Mouse (Mus musculus) frontal cortex, postnatal 25 days (tissue): ENCODE measurements at regions not wholly inside any gene's neighbourhood (a gene's known extent, or its start where the extent isn't known, plus 50 kb on each side); places are given as distances from the start of the nearest gene placed in this dataset.
A peak's percentile ranks its signal among the peaks of the same experiment; 100 is the strongest.

ENCODE experiments used
- DNase-seq, 2 experiments: peaks; one replicate each; pipeline ENCODE4 v3.0.0; 2022; ENCODE audit warnings: low spot score in 2 of 2

- no peak for DNase-seq
Measured at GRCm38 (mm10) chr8:17782650-17783049, 1195.4 kb downstream of the Defb40 start.

DNA sequence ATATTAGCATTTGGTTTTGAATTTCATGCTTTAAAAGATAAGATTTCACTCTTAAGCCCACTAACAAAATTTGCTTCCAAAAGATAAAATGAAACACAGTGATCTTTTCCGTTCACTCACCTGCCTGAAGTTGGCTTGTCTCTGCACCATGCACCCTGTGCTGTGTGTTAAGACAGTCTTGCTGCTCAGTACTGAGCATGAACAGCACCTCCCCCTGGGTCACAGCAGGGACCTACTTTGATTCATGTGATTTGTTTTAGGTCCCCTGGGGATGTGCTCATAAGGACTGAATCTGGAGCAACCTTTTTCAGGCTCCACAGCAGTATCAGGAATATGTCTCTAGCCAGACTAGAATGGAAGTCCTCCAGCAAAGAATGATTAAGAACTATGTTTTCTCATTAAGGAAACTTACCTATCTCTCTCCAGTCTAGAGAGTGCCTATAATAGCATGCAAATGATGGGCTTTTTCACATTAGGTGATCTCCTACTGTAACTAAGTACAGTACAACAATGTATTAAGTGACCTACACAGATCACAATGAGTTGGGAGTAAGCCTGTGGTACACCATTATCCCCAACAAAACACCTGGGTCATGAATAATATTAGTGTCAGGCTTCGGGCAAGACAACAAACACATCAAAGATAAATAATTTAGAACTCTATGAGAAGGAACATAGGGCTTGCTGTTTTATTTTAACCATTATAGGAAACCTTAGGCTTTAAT lies 1196.3 kb downstream of the Defb40 start:
- no peak for DNase-seq

- DNase-seq: no peak
Measured at GRCm38 (mm10) chr8:17775411-17775810, 1202.6 kb downstream of the Defb40 start.

- DNase-seq: no peak
Measured at GRCm38 (mm10) chr8:17773311-17773710, 1204.7 kb downstream of the Defb40 start.

DNA sequence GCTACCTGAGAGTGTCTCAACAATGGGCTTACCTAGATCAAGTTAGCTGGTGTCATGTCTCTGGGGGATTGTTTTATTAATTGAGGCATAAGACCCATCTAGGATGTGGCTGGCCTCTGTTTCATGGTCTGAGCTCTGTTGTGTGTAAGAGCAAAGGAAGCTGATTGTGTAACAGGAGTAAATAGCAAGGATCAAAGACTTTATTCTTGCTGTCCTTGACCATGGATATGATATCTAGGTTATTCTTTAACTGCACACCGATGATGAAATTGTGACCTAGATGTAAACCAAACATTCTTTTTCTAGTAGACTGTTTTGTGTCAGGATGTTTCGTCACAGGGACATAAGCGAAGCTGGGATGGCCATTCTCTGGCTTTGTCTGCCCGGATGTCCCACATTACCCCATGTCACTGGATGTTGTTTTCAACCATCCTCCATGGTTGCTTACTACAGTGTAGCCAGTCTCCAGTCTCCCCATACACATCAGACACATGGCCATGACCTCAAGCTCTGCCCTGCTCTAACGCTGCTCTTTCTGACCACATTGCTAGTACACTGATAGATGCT lies 1210.5 kb downstream of the Defb40 start:
- DNase-seq: no peak

- no peak for DNase-seq
Measured at GRCm38 (mm10) chr8:17724672-17725071, 1253.4 kb downstream of the Defb40 start.

- DNase-seq: no peak
Measured at GRCm38 (mm10) chr8:17709162-17709561, 1268.9 kb downstream of the Defb40 start.

DNA sequence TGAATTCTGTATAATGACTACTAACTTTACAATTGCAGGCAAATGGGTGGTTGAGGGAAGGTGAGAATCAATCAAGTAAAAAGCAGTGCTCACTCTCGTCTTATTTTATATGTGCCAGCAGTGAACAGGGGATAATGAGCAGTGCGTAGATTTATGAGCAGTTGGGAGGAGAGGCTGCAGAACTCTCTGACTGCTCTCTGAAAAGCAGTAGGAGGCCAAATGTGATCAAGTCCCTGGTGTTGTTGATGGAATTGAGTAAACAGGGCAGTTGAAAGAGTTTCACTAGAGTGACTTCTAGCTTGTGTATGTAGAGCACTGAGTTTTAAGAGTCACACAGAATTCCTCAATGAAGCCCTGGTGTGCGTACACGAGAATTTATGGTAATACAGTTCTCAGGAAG lies 1269.6 kb downstream of the Defb40 start:
- no peak for DNase-seq

GRCm38 (mm10) chr8:17704289-17704688 lies 1273.8 kb downstream of the Defb40 start:
- no peak for DNase-seq

GRCm38 (mm10) chr8:17700362-17700761 lies 1277.7 kb downstream of the Defb40 start:
- DNase-seq: peak; percentile 27 to 46

DNA sequence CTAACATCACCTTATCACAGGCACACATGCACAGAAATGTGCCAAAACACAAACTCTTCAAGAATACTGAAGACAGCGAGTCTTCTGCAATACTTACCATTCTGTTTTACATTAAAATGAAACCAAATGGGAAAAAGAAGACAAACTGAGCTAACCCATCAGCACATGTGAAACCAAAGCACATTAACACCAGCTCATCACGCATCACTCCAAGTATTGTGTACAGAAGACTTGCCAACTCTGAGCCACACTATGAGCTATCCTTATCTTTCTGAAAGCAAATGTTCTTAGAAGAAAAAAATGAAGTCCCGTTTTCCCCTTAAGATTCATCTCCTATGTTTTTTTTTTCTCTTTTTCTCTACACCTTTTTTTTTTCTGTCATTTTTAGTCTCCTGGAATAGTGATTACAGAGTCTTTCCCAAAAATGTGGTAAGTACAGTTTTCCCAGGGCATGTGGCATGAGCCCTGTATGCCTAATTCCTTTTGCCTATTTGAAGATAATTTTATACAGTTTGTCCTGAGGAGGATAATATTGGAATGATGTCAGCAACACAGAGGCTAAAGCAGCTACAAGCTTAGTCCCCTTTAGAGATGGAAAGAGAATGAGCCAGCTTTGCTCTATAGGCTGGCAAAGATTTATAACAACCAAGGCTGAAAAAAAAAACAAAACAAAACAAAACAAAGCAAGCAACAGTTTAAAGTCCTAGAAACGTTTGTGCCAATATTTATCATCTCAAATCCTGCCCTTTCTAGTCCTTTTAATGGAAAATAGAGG lies 1287.8 kb downstream of the Defb40 start:
- no peak for DNase-seq

DNA sequence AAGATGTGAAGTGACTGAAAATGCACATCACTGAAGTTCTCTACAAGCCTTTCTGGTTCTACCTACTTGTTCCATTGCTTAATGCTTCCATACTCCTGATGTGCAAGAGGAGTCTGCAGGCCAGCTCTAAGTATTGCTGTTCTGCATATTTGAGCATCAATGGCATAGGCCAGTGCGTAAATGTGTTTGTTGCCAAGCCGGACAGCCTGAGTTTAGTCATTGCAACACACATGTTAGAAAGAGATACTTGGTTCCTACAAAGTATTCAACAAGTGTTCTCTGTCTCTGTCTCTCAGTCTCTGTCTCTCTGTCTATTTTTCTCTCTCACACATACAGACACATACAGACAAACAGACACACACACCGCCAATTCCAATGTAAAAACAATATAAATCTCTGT lies 1288.4 kb downstream of the Defb40 start:
- no peak for DNase-seq

GRCm38 (mm10) chr8:17687084-17687483 lies 1291.0 kb downstream of the Defb40 start:
- DNase-seq: no peak

DNA sequence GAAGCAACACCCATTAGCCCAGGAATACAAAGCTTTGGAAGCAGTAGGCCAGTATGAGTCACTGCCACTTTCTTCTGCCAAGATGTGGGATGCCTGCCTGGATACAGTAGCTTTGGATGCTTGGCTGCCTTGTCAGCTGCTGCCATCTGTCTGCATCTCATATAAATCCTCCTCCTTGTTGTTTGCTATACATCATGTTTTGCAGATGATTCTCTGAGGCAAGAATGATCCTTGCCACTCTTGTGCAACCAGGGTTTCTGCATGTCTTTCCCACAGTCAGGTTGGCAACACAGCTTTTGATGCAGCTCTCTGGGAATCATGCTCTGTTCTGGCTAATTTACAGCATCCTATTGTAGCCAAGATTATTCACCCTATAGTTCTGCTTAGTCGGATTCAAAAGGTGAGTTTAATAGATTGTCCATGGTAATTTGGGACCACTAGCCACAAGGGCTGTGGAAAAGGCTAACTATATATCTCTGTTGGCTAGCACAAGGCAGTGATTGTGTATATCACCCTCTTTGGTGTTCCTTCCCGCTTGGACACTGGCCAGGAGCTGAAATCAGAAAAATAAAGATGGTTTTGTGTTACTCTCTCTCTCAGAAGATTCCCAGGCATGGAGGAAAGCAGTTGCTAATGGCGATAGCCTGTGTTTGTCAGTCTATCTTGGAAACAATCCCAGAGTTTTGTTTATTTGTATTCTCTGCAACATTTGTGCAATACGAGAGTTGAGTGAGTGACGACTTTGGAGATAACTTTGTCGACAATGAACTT lies 1313.5 kb downstream of the Defb40 start:
- DNase-seq: peak; percentile 27 to 53

DNA sequence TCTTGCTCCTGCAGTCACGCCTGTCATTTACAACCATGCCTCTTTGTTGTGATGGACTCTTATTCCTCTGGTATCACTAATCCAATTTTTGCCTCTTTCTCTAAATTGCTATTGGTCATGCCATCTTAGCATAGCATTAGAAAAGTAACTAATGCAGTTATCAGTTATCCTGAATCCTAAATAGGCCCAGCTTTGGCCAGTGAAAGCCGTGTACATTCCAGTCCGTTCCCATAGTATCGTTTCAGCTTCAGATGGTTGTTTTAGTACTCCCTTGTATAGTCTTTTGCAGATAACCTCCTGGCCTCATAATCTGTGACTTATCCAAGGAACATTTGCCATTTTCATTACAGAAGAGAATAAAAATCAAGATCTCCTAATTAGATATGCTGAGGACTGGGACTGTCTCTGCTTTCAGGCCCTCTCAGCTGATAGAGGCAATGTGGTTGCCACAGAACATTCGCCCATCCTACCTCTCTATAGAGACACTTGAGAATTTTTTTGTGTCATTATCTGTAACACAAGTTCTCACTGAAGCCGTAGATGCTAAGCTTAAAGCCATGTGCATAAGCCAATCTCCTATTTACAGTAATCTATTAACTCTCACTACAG lies 1318.2 kb downstream of the Defb40 start:
- no peak for DNase-seq

GRCm38 (mm10) chr8:17653786-17654185 lies 1324.3 kb downstream of the Defb40 start:
- no peak for DNase-seq

- no peak for DNase-seq
Measured at GRCm38 (mm10) chr8:17647559-17647958, 1330.5 kb downstream of the Defb40 start.

DNA sequence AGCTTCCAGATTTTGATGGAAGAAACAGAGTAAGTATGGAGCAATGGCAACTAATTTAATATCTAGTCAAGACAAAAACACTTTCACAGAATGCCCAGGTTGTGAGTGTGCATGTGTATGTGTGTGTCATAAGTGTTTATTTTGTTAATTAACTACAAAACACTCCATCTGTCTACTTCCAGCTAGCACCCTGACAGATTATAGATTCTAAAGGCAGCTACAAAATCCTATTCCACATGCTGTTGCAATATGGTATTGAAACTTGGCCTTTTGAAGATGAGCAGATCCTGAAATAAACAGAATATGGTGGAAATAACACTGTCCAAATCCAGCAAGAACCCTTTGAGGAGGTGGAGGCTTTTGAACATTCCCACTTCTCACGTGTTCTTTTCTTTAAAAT lies 1356.9 kb downstream of the Defb40 start:
- no peak for DNase-seq

GRCm38 (mm10) chr8:17618846-17619245 lies 1359.2 kb downstream of the Defb40 start:
- no peak for DNase-seq

- DNase-seq: no peak
Measured at GRCm38 (mm10) chr8:17618147-17618546, 1359.9 kb downstream of the Defb40 start.

- DNase-seq: no peak
Measured at GRCm38 (mm10) chr8:17602861-17603260, 1375.2 kb downstream of the Defb40 start.

GRCm38 (mm10) chr8:17598736-17599135 lies 1379.3 kb downstream of the Defb40 start:
- no peak for DNase-seq
